Mouse (Mus musculus) megakaryocyte, embryonic 14.5 days (primary cell): ENCODE data around the gene Gm17521.

Source experiments
- FLI1 ChIP-seq: IDR thresholded peaks from 2 replicates; pipeline ENCODE4 v1.6.1; 2012; ENCODE audit warnings: low read length, inconsistent platforms, mixed read lengths
- GATA1 ChIP-seq: IDR thresholded peaks from 3 replicates; pipeline ENCODE4 v1.6.1; 2012; ENCODE audit warnings: mixed read lengths, low read length, inconsistent platforms, borderline replicate concordance

DNA sequence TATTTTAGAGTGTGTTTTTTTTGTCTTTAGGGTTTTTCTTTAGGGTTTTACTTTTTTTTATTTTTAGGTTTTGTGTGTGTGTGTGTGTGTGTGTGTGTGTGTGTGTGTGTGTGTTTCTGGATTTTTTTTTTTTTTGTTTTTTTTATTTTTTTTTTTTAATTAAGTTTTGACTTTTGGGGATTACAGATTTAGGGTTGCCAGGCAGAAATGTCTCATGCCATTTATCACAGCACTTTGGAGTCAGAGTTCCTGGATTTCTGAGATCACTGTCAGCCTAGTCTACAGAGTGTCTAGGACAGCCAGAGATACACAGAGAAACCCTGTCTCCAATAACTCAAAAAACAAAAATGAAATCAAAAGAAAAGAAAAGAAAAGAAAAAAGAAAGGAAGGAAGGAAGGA is 14.5 kb upstream of the Gm17521 start:
- TF ChIP-seq GATA1, result no peak
- no peak for TF ChIP-seq FLI1
